Mouse (Mus musculus) ES-E14 (cell line): ENCODE data around the gene Rbbp8nl. TPM values are rescaled to one million over a fixed set of nuclear protein-coding genes. Genes with fewer than 3 reads are reported as not detected.
A peak's percentile ranks its signal among the peaks of the same experiment; 100 is the strongest.

ENCODE experiments used
- DNase-seq: peaks from one replicate; pipeline ENCODE4 v3.0.0-alpha.2; 2013; ENCODE audit warnings: low read depth, low spot score
- H3K27ac ChIP-seq: 2 replicates; pipeline ENCODE4 v1.5.1; 2012; ENCODE audit warnings: low read depth, mild to moderate bottlenecking, low read length, moderate library complexity, mixed read lengths; ENCODE audit not compliant: poor library complexity, insufficient read depth, severe bottlenecking
- H3K36me3 ChIP-seq: 2 replicates; pipeline ENCODE4 v1.6.1; 2012; ENCODE audit warnings: mild to moderate bottlenecking, low read length, moderate library complexity, mixed read lengths; ENCODE audit not compliant: control insufficient read depth, poor library complexity, insufficient read depth, severe bottlenecking
- H3K4me1 ChIP-seq, 2 experiments: fragments of 150-350 bp in 1 of 2; sonication (generic) in 1 of 2; 2 replicates each; pipeline ENCODE4 v1.6.1; 2012; ENCODE audit warnings: low read length in 2 of 2, mild to moderate bottlenecking in 1 of 2, mixed read lengths in 1 of 2; ENCODE audit not compliant: control insufficient read depth in 2 of 2, insufficient read depth in 2 of 2, poor library complexity in 1 of 2
- H3K4me3 ChIP-seq, 2 experiments: fragments of 150-350 bp in 1 of 2; sonication (generic) in 1 of 2; 2 replicates each; pipeline ENCODE4 v1.5.1; 2012; ENCODE audit warnings: low read length in 2 of 2, low read depth in 1 of 2, mild to moderate bottlenecking in 1 of 2, mixed read lengths in 1 of 2; ENCODE audit not compliant: insufficient read depth in 1 of 2, poor library complexity in 1 of 2, severe bottlenecking in 1 of 2
- H3K9ac ChIP-seq: 2 replicates; pipeline ENCODE4 v1.6.1; 2012; ENCODE audit warnings: low read depth, mild to moderate bottlenecking, low read length, mixed read lengths; ENCODE audit not compliant: poor library complexity, insufficient read depth, severe bottlenecking
- H3K9me3 ChIP-seq: fragments of 150-350 bp; sonication (generic); 2 replicates; pipeline ENCODE4 v1.6.1; 2012; ENCODE audit warnings: low read depth, mild to moderate bottlenecking, low read length; ENCODE audit not compliant: control insufficient read depth, insufficient read depth
- CHD2 ChIP-seq: IDR thresholded peaks from 2 replicates; pipeline ENCODE4 v1.6.1; 2014; ENCODE audit warnings: mild to moderate bottlenecking, low read depth, low read length, inconsistent platforms
- HCFC1 ChIP-seq: IDR thresholded peaks from 2 replicates; pipeline ENCODE4 v1.6.1; 2012; ENCODE audit warnings: low read length, inconsistent platforms, borderline replicate concordance; ENCODE audit not compliant: insufficient read depth
- MAFK ChIP-seq: IDR thresholded peaks from 2 replicates; pipeline ENCODE4 v1.6.1; 2014; ENCODE audit warnings: mild to moderate bottlenecking, low read depth, low read length, inconsistent platforms; ENCODE audit not compliant: insufficient read depth
- ZC3H11A ChIP-seq: IDR thresholded peaks from 2 replicates; pipeline ENCODE4 v1.6.1; 2012; ENCODE audit warnings: low read depth, mild to moderate bottlenecking, inconsistent platforms, low read length, borderline replicate concordance
- ZNF384 ChIP-seq: IDR thresholded peaks from 2 replicates; pipeline ENCODE4 v1.6.1; 2012; ENCODE audit warnings: low read depth, low read length, inconsistent platforms
- in situ Hi-C, 2 experiments: fragments of 600-800 bp; cut with MboI; formaldehyde crosslinking; loops; one replicate each; pipeline ENCODE4 v1.15.1; 2025; ENCODE audit warnings: low sequenced_read_pairs in 2 of 2, inconsistent platforms in 1 of 2; ENCODE audit not compliant: unreplicated experiment in 2 of 2
- total RNA-seq: library from RNA; depleted of rRNA; stranded (reverse); fragments of 300-350 nt; gene quantifications from 2 replicates; pipeline ENCODE4 v1.2.3, GENCODE M21; 2012; rRNA removed

The Rbbp8nl gene
- 0.54 and 1.4 TPM in 2 replicates for total RNA-seq

- peak within 1 kb of the TSS; percentile 16 to 37; a peak in 2 of 4 replicates for H3K4me3 ChIP-seq
- peaks cover 2 to 40% of the 10 kb centered on the region in 2 experiments; a peak in 1 of 4 replicates for H3K4me1 ChIP-seq
- H3K9me3 ChIP-seq, result no peaks in the 10 kb centered on the region
- in situ Hi-C loops, result no loop called here
- H3K27ac ChIP-seq, result peak within 1 kb of the TSS; percentile 51
- no peak for TF ChIP-seq HCFC1
- no peak for TF ChIP-seq ZNF384
- no peak for TF ChIP-seq MAFK
- no peak for TF ChIP-seq CHD2
- TF ChIP-seq ZC3H11A, result no peak
- H3K36me3 ChIP-seq, result no peaks in the 10 kb centered on the region; the same call in 1 of the 2 replicates
- peak within 1 kb of the TSS; percentile 27; the same call in 1 of the 2 replicates for H3K9ac ChIP-seq
- DNase-seq, result no peak
Measured at GRCm38 (mm10) chr2:180289440-180290108, at the start of gene Rbbp8nl. TSS of gene Rbbp8nl (minus strand) at chr2:180289879.

GRCm38 (mm10) chr2:180334551-180334986 is 44.9 kb upstream of the Rbbp8nl start, which contains the start of gene Gata5:
TSS of gene Gata5 (minus strand) at chr2:180334699.
- TF ChIP-seq MAFK (no peak), CHD2 (no peak), ZNF384 (no peak), HCFC1 (no peak), ZC3H11A (no peak)
- H3K9me3 ChIP-seq, result no peaks in the 10 kb centered on the region
- peak within 1 kb of the TSS; percentile 53 to 76 for H3K4me3 ChIP-seq
- H3K9ac ChIP-seq, result peak within 1 kb of the TSS; percentile 27; the same call in 1 of the 2 replicates
- in situ Hi-C loops, result no loop called here
- DNase-seq, result peak; percentile 27
- H3K4me1 ChIP-seq, result no peaks in the 10 kb centered on the region
- H3K27ac ChIP-seq, result no peak within 1 kb of the TSS
- no peaks in the 10 kb centered on the region for H3K36me3 ChIP-seq

GRCm38 (mm10) chr2:180333778-180334550 is 44.3 kb upstream of the Rbbp8nl start:
- no peak for TF ChIP-seq MAFK
- no peak for TF ChIP-seq HCFC1
- H3K4me3 ChIP-seq, result peak overlapping the region; percentile 53 to 76
- H3K9me3 ChIP-seq, result no peaks in the 10 kb centered on the region
- no peaks in the 10 kb centered on the region for H3K4me1 ChIP-seq
- H3K9ac ChIP-seq, result peak overlapping the region; percentile 27; the same call in 1 of the 2 replicates
- H3K36me3 ChIP-seq, result no peaks in the 10 kb centered on the region
- in situ Hi-C loops, result no loop called here
- H3K27ac ChIP-seq, result no peak overlapping the region
- DNase-seq, result peak; percentile 15

GRCm38 (mm10) chr2:180329466-180329865 is 39.8 kb upstream of the Rbbp8nl start:
- Histone ChIP-seq H3K27ac (no peak overlapping the region), H3K4me3 (no peak overlapping the region), H3K4me1 (no peaks in the 10 kb centered on the region), H3K36me3 (no peaks in the 10 kb centered on the region), H3K9ac (no peak overlapping the region), H3K9me3 (no peaks in the 10 kb centered on the region)
- DNase-seq, result no peak
- in situ Hi-C loops, result no loop called here
- TF ChIP-seq CHD2 (no peak), MAFK (no peak), HCFC1 (no peak), ZNF384 (no peak), ZC3H11A (no peak)
